Mouse (Mus musculus) heart, adult 2 months (tissue): ENCODE data around the gene Nelfcd. TPM values are rescaled to one million over a fixed set of nuclear protein-coding genes. Genes with fewer than 3 reads are reported as not detected.
A peak's percentile ranks its signal among the peaks of the same experiment; 100 is the strongest.

Experiments used
- DNase-seq, 2 experiments: peaks; one replicate each; pipeline ENCODE4 v3.0.0; 2021
- H3K27ac ChIP-seq: fragments of 200-600 bp; 2 replicates; pipeline ENCODE4 v1.8.1; 2022
- H3K27me3 ChIP-seq: fragments of 200-500 bp; 2 replicates; pipeline ENCODE4 v1.6.1; 2012; ENCODE audit warnings: mild to moderate bottlenecking, low read length, inconsistent platforms, mixed read lengths; ENCODE audit not compliant: control insufficient read depth, insufficient read depth
- H3K36me3 ChIP-seq: fragments of 200-500 bp; 2 replicates; pipeline ENCODE4 v1.6.1; 2012; ENCODE audit warnings: low read length, inconsistent platforms; ENCODE audit not compliant: control insufficient read depth, insufficient read depth
- H3K4me1 ChIP-seq: fragments of 200-500 bp; 2 replicates; pipeline ENCODE4 v1.6.1; 2011; ENCODE audit warnings: low read length; ENCODE audit not compliant: control insufficient read depth, insufficient read depth
- H3K4me3 ChIP-seq: fragments of 200-600 bp; 2 replicates; pipeline ENCODE4 v1.8.1; 2022
- H3K79me2 ChIP-seq: fragments of 200-500 bp; replicated peaks from 2 replicates; pipeline ENCODE4 v1.6.1; 2012; ENCODE audit warnings: mild to moderate bottlenecking, inconsistent platforms, low read length, moderate library complexity, mixed read lengths; ENCODE audit not compliant: control insufficient read depth, insufficient read depth
- H3K9ac ChIP-seq: fragments of 200-500 bp; 2 replicates; pipeline ENCODE4 v1.6.1; 2012; ENCODE audit warnings: low read depth, mild to moderate bottlenecking, control low read depth, inconsistent platforms, low read length, mixed read lengths
- CTCF ChIP-seq: fragments of 200-600 bp; IDR thresholded peaks from 2 replicates; pipeline ENCODE4 v1.8.1; 2022; ENCODE audit warnings: antibody characterized with exemption, mild to moderate bottlenecking, moderate library complexity
- EP300 ChIP-seq: fragments of 200-500 bp; IDR thresholded peaks from 2 replicates; pipeline ENCODE4 v1.6.1; 2011; ENCODE audit warnings: low read depth, low read length, control low read depth; ENCODE audit not compliant: insufficient read depth
- POLR2A ChIP-seq: fragments of 200-500 bp; IDR thresholded peaks from 2 replicates; pipeline ENCODE4 v1.6.1; 2011; ENCODE audit warnings: mild to moderate bottlenecking, low read depth, low read length, control low read depth; ENCODE audit not compliant: insufficient read depth
- WGBS: fragments of 180-500 bp; shearing (Covaris S2); methylation state at CpG from one replicate; pipeline ENCODE4 v1.1.7; 2018; 5-methylcytosine and 5-hydroxymethylcytosine counted together
- intact Hi-C: fragments of 180-260 bp; cut with DNase I; formaldehyde crosslinking; loops from one replicate; pipeline ENCODE4 v1.15.1; 2025
- polyA plus RNA-seq: library from polyadenylated mRNA; depleted of rRNA; stranded (reverse); fragments of >200 nt; gene quantifications from 2 replicates; pipeline ENCODE4 v1.2.3, GENCODE M21; 2012
- total RNA-seq, 2 experiments: library from RNA; stranded (reverse); gene quantifications; 2 replicates each; pipeline ENCODE4 v1.2.3; 2021

Nelfcd gene
- total and polyA plus RNA-seq, 3 experiments = 26.5 to 38.1 (median 30.3) TPM

DNA sequence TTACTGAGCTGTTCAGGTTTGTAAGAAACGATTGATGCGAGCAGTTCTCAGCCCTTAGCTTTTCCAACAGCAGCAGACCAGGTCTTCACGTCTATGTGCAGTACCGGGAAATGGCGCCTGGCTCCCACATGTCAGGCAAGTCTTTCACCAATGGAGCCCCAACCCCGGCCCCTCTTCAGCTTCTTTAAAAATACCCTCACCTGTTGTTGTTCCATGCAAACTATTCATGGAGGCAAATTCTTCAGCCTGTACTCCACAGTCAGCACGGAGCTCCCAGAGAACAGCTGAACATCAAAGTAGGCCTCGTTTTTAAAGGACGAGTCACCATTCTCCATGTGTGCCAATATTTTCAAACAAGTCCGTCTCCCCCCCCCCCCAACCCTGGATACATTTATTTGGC, 19.0 kb upstream of the Nelfcd start:
- no peak for TF ChIP-seq CTCF
- no peak for TF ChIP-seq POLR2A
- TF ChIP-seq EP300 = no peak
- Histone ChIP-seq H3K4me1 (no peaks in the 10 kb centered on the region), H3K27me3 (no peaks in the 10 kb centered on the region), H3K9ac (no peak overlapping the region), H3K4me3 (no peak overlapping the region), H3K79me2 (no peaks in the 10 kb centered on the region), H3K36me3 (no peaks in the 10 kb centered on the region), H3K27ac (no peak overlapping the region)
- no peak for DNase-seq
- WGBS = 79% methylated on average over 10 of the region's 10 CpGs
- intact Hi-C loops = no loop called here

GRCm38 (mm10) chr2:174397065-174397464, 18.5 kb upstream of the Nelfcd start:
- no peaks in the 10 kb centered on the region for H3K79me2 ChIP-seq
- no peak overlapping the region for H3K27ac ChIP-seq
- 91% methylated on average over 1 of the region's 1 CpGs for WGBS
- H3K4me3 ChIP-seq = no peak overlapping the region
- no peak overlapping the region for H3K9ac ChIP-seq
- H3K27me3 ChIP-seq = no peaks in the 10 kb centered on the region
- no peaks in the 10 kb centered on the region for H3K4me1 ChIP-seq
- DNase-seq = no peak
- intact Hi-C loops = no loop called here
- no peaks in the 10 kb centered on the region for H3K36me3 ChIP-seq
- TF ChIP-seq POLR2A = no peak
- TF ChIP-seq CTCF = no peak
- no peak for TF ChIP-seq EP300

DNA sequence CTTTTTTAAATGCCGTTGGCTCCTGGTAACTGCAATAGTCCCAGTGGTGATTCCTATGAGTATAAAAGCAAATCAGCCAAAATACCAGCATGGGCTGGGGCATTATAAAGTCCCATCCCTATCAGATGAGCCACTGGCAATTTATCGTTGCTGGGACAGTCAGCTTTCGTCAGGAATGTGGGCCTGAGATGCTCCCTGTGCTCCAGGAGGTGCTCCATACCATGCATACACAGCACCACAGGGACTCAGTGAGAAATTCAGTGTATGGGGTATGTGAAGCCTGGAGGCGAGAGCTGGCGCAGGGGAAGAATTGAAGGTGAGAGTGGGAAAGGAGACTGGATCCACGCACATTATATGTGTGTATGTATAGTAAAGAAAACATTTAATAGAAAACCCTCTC, 17.7 kb upstream of the Nelfcd start:
- Histone ChIP-seq H3K4me1 (no peaks in the 10 kb centered on the region), H3K79me2 (no peaks in the 10 kb centered on the region), H3K4me3 (no peak overlapping the region), H3K36me3 (no peaks in the 10 kb centered on the region), H3K27me3 (no peaks in the 10 kb centered on the region), H3K9ac (no peak overlapping the region), H3K27ac (no peak overlapping the region)
- intact Hi-C loops = no loop called here
- no peak for DNase-seq
- WGBS = 87% methylated on average over 6 of the region's 6 CpGs
- TF ChIP-seq EP300 = no peak
- no peak for TF ChIP-seq CTCF
- no peak for TF ChIP-seq POLR2A

DNA sequence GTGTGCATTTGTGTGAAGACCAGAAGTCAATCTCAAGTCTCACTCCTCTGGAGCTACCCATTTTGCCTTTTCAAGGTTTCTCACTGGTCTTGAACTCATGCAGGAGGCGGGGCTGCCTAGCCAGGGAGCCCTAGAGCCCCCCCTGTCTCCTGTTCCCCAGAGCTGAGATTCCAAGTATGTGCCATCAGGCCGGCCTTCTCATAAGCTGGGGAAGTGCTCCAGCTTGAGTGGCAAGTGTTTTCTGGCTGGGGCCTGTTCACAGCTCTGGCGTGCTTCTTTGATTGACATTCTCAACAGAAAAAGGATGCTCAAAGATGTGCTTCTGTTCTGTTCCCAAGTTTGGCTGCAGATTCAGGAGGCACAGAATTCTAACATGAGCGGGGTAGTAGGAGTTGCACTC, 15.2 kb upstream of the Nelfcd start:
- H3K36me3 ChIP-seq = no peaks in the 10 kb centered on the region
- 79% methylated on average over 4 of the region's 4 CpGs for WGBS
- H3K4me3 ChIP-seq = no peak overlapping the region
- DNase-seq = no peak
- H3K4me1 ChIP-seq = no peaks in the 10 kb centered on the region
- H3K9ac ChIP-seq = no peak overlapping the region
- TF ChIP-seq POLR2A = no peak
- TF ChIP-seq CTCF = peak; percentile 23; the same call in 1 of the 2 replicates
- H3K27me3 ChIP-seq = no peaks in the 10 kb centered on the region
- intact Hi-C loops = no loop called here
- H3K79me2 ChIP-seq = no peaks in the 10 kb centered on the region
- no peak overlapping the region for H3K27ac ChIP-seq

GRCm38 (mm10) chr2:174410222-174410621, 5.4 kb upstream of the Nelfcd start:
- intact Hi-C loops = loop anchor here (10.0 kb wide), 1 partner anchor 265 kb away; no protein-coding TSS in a partner anchor

GRCm38 (mm10) chr2:174413127-174413526, 2.5 kb upstream of the Nelfcd start:
- TF ChIP-seq EP300 (no peak), POLR2A (no peak), CTCF (no peak)
- DNase-seq = no peak
- H3K4me1 ChIP-seq = no peaks in the 10 kb centered on the region; the same call in 1 of the 2 replicates
- no peaks in the 10 kb centered on the region for H3K36me3 ChIP-seq
- H3K79me2 ChIP-seq = peaks cover 3% of the 10 kb centered on the region; the same call in 1 of the 2 replicates
- WGBS = 67% methylated on average over 7 of the region's 7 CpGs
- no peak overlapping the region for H3K27ac ChIP-seq
- no peaks in the 10 kb centered on the region for H3K27me3 ChIP-seq
- no peak overlapping the region for H3K9ac ChIP-seq
- H3K4me3 ChIP-seq = no peak overlapping the region
- intact Hi-C loops = loop anchor here (10.0 kb wide), 1 partner anchor 262 kb away; no protein-coding TSS in a partner anchor

More at GRCm38 (mm10) chr2:174410222-174410621, 5.4 kb upstream of the Nelfcd start:
- TF ChIP-seq EP300 (no peak), CTCF (no peak), POLR2A (no peak)
- Histone ChIP-seq H3K27me3 (no peaks in the 10 kb centered on the region), H3K36me3 (no peaks in the 10 kb centered on the region), H3K79me2 (no peaks in the 10 kb centered on the region), H3K27ac (no peak overlapping the region), H3K4me1 (no peaks in the 10 kb centered on the region), H3K9ac (no peak overlapping the region), H3K4me3 (no peak overlapping the region)
- WGBS = 75% methylated on average over 2 of the region's 2 CpGs
- no peak for DNase-seq
